Mouse (Mus musculus): ENCODE measurements around the gene Adh7.

GRCm38 (mm10) chr3:138240411-138240810 is 22.9 kb downstream of the Adh7 start:
- TF ChIP-seq CTCF (conservative IDR thresholded peaks at IDR 0.05; ENCODE audit: insufficient read depth, insufficient read length, low read depth, low read length): 0 out of 2 replicates have a peak, but pooled peaks have one; percentile 3
- no peak for TF ChIP-seq POLR2A (IDR thresholded peaks at IDR 0.05; ENCODE audit: low read depth, low read length)

All from kidney, adult 2 months (tissue).